Mouse (Mus musculus) limb, embryonic 12.5 days (tissue): ENCODE measurements around the gene 4931429L15Rik. TPM values are rescaled to one million over a fixed set of nuclear protein-coding genes. Genes with fewer than 3 reads are reported as not detected.

Experiments
- ATAC-seq: fragments of 200-750 bp; cut with Nextera tagmentation; 2 replicates; pipeline ENCODE4 v1.8.0; 2017; ENCODE audit warnings: low read depth, moderate TSS enrichment; ENCODE audit not compliant: insufficient number of reproducible peaks, insufficient read depth, low FRiP score, low TSS enrichment
- H3K27ac ChIP-seq: fragments of 300-500 bp; sonication (generic); 2 replicates; pipeline ENCODE4 v1.5.1; 2016; ENCODE audit warnings: mild to moderate bottlenecking, moderate library complexity
- H3K27me3 ChIP-seq: fragments of 300-500 bp; sonication (generic); 2 replicates; pipeline ENCODE4 v1.6.1; 2016; ENCODE audit warnings: mild to moderate bottlenecking, moderate library complexity
- H3K36me3 ChIP-seq: fragments of 300-500 bp; sonication (generic); 2 replicates; pipeline ENCODE4 v1.6.1; 2016; ENCODE audit warnings: mild to moderate bottlenecking, moderate library complexity
- H3K4me1 ChIP-seq: fragments of 300-500 bp; sonication (generic); replicated peaks from 2 replicates; pipeline ENCODE4 v1.6.1; 2016
- H3K4me2 ChIP-seq: fragments of 300-500 bp; sonication (generic); 2 replicates; pipeline ENCODE4 v1.6.1; 2016; ENCODE audit warnings: mild to moderate bottlenecking, moderate library complexity
- H3K4me3 ChIP-seq: fragments of 300-500 bp; sonication (generic); replicated peaks from 2 replicates; pipeline ENCODE4 v1.5.1; 2016; ENCODE audit warnings: mild to moderate bottlenecking
- H3K9ac ChIP-seq: fragments of 300-500 bp; sonication (generic); replicated peaks from 2 replicates; pipeline ENCODE4 v1.6.1; 2016; ENCODE audit warnings: mild to moderate bottlenecking, moderate library complexity
- H3K9me3 ChIP-seq: fragments of 300-500 bp; sonication (generic); 2 replicates; pipeline ENCODE4 v1.6.1; 2016; ENCODE audit warnings: mild to moderate bottlenecking, moderate library complexity
- WGBS: fragments of 180-500 bp; shearing (Covaris S2); methylation state at CpG from one replicate; pipeline ENCODE4 v1.1.7; 2016; 5-methylcytosine and 5-hydroxymethylcytosine counted together
- polyA plus RNA-seq: library from polyadenylated mRNA; unstranded; fragments of >200 nt; fragmentation: Nextera tagmentation; extraction: Ambion mirVana; gene quantifications from 2 replicates; pipeline ENCODE4 v1.2.1, GENCODE M21; 2016

The 4931429L15Rik gene
- polyA plus RNA-seq, 1 experiment from 2014 or later, result not detected

GRCm38 (mm10) chr9:46282631-46283436 is 37.0 kb downstream of the 4931429L15Rik start, which contains the start of gene Bud13:
Gene Bud13 (plus strand): TSS chr9:46283008.
- H3K9me3 ChIP-seq, result no peaks in the 10 kb centered on the region
- under 1% methylated on average over 55 of the region's 55 CpGs for WGBS
- peak within 1 kb of the TSS; percentile 93 for H3K9ac ChIP-seq
- H3K27me3 ChIP-seq, result no peaks in the 10 kb centered on the region
- peak within 1 kb of the TSS; percentile 91 for H3K27ac ChIP-seq
- H3K4me2 ChIP-seq, result peak within 1 kb of the TSS; percentile 69
- H3K4me1 ChIP-seq, result peaks cover 17% of the 10 kb centered on the region
- peak; percentile 92 for ATAC-seq
- peak within 1 kb of the TSS; percentile 87 for H3K4me3 ChIP-seq
- H3K36me3 ChIP-seq, result peaks cover 61% of the 10 kb centered on the region

GRCm38 (mm10) chr9:46274494-46274893 is 45.3 kb downstream of the 4931429L15Rik start:
- 89% methylated on average over 9 of the region's 9 CpGs for WGBS
- Histone ChIP-seq H3K4me1 (peaks cover 18% of the 10 kb centered on the region), H3K4me3 (0 out of 2 replicates have a peak overlapping the region, but pooled peaks have one; percentile 9), H3K9ac (no peak overlapping the region), H3K27ac (no peak overlapping the region), H3K9me3 (no peaks in the 10 kb centered on the region), H3K27me3 (peaks cover 21% of the 10 kb centered on the region), H3K36me3 (peaks cover 50% of the 10 kb centered on the region), H3K4me2 (no peak overlapping the region)
- ATAC-seq, result no peak

GRCm38 (mm10) chr9:46272677-46273454 is 46.9 kb downstream of the 4931429L15Rik start, which contains the start of gene Zpr1:
Gene Zpr1 (plus strand): TSS chr9:46273064.
- peak; percentile 92 for ATAC-seq
- H3K27ac ChIP-seq, result peak within 1 kb of the TSS; percentile 67
- no peaks in the 10 kb centered on the region for H3K9me3 ChIP-seq
- peak within 1 kb of the TSS; percentile 89 for H3K4me3 ChIP-seq
- peaks cover 32% of the 10 kb centered on the region for H3K27me3 ChIP-seq
- peak within 1 kb of the TSS; percentile 95 for H3K4me2 ChIP-seq
- 6% methylated on average over 45 of the region's 45 CpGs for WGBS
- peak within 1 kb of the TSS; percentile 76 for H3K9ac ChIP-seq
- peaks cover 18% of the 10 kb centered on the region for H3K4me1 ChIP-seq
- H3K36me3 ChIP-seq, result peaks cover 36% of the 10 kb centered on the region

GRCm38 (mm10) chr9:46272070-46272469 is 47.7 kb downstream of the 4931429L15Rik start:
- ATAC-seq, result no peak
- H3K4me1 ChIP-seq, result peaks cover 18% of the 10 kb centered on the region
- peaks cover 37% of the 10 kb centered on the region for H3K27me3 ChIP-seq
- peaks cover 29% of the 10 kb centered on the region for H3K36me3 ChIP-seq
- no peak overlapping the region for H3K9ac ChIP-seq
- peak overlapping the region; percentile 95; the same call in 1 of the 2 replicates for H3K4me2 ChIP-seq
- 88% methylated on average over 9 of the region's 9 CpGs for WGBS
- H3K4me3 ChIP-seq, result peak overlapping the region; percentile 89; the same call in 1 of the 2 replicates
- no peaks in the 10 kb centered on the region for H3K9me3 ChIP-seq
- H3K27ac ChIP-seq, result no peak overlapping the region

- Histone ChIP-seq H3K27me3 (peaks cover 37% of the 10 kb centered on the region), H3K9ac (no peak overlapping the region), H3K27ac (no peak overlapping the region), H3K4me2 (0 out of 2 replicates have a peak overlapping the region, but pooled peaks have one; percentile 48), H3K9me3 (no peaks in the 10 kb centered on the region), H3K4me1 (peaks cover 18% of the 10 kb centered on the region), H3K36me3 (peaks cover 16% of the 10 kb centered on the region), H3K4me3 (no peak overlapping the region)
- WGBS, result 93% methylated on average over 4 of the region's 4 CpGs
- ATAC-seq, result no peak
Observed at GRCm38 (mm10) chr9:46270782-46271181, 49.0 kb downstream of the 4931429L15Rik start.

- H3K9ac ChIP-seq, result no peak overlapping the region
- H3K4me3 ChIP-seq, result no peak overlapping the region
- H3K4me2 ChIP-seq, result no peak overlapping the region
- no peaks in the 10 kb centered on the region for H3K9me3 ChIP-seq
- 90% methylated on average over 5 of the region's 5 CpGs for WGBS
- H3K36me3 ChIP-seq, result no peaks in the 10 kb centered on the region
- ATAC-seq, result no peak
- H3K4me1 ChIP-seq, result peaks cover 15% of the 10 kb centered on the region
- H3K27me3 ChIP-seq, result peaks cover 37% of the 10 kb centered on the region
- no peak overlapping the region for H3K27ac ChIP-seq
Observed at GRCm38 (mm10) chr9:46269125-46269524, 50.7 kb downstream of the 4931429L15Rik start.

- no peak within 1 kb of the TSS for H3K9ac ChIP-seq
Observed at GRCm38 (mm10) chr9:46268343-46268873, 51.4 kb downstream of the 4931429L15Rik start, which contains the start of gene Apoa5. Gene Apoa5 (plus strand): TSS chr9:46268633.

GRCm38 (mm10) chr9:46261131-46261530 is 58.7 kb downstream of the 4931429L15Rik start:
- no peaks in the 10 kb centered on the region for H3K9me3 ChIP-seq
- ATAC-seq, result no peak

More at GRCm38 (mm10) chr9:46268343-46268873, 51.4 kb downstream of the 4931429L15Rik start, which contains the start of gene Apoa5:
- Histone ChIP-seq H3K27ac (no peak within 1 kb of the TSS), H3K27me3 (peaks cover 37% of the 10 kb centered on the region), H3K4me2 (no peak within 1 kb of the TSS), H3K9me3 (no peaks in the 10 kb centered on the region), H3K4me3 (no peak within 1 kb of the TSS), H3K4me1 (peaks cover 8% of the 10 kb centered on the region), H3K36me3 (no peaks in the 10 kb centered on the region)
- no peak for ATAC-seq
- WGBS, result 42% methylated on average over 7 of the region's 7 CpGs

GRCm38 (mm10) chr9:46259111-46259510 is 60.7 kb downstream of the 4931429L15Rik start:
- no peaks in the 10 kb centered on the region for H3K4me1 ChIP-seq
- H3K27me3 ChIP-seq, result peaks cover 2% of the 10 kb centered on the region; the same call in 1 of the 2 replicates
- H3K9me3 ChIP-seq, result no peaks in the 10 kb centered on the region
- no peak overlapping the region for H3K4me3 ChIP-seq
- H3K27ac ChIP-seq, result no peak overlapping the region
- no peak overlapping the region for H3K9ac ChIP-seq
- H3K4me2 ChIP-seq, result no peak overlapping the region
- no peak for ATAC-seq
- H3K36me3 ChIP-seq, result no peaks in the 10 kb centered on the region
- WGBS, result 84% methylated on average over 6 of the region's 6 CpGs

More at GRCm38 (mm10) chr9:46261131-46261530, 58.7 kb downstream of the 4931429L15Rik start:
- H3K9ac ChIP-seq, result no peak overlapping the region
- WGBS, result 89% methylated on average over 7 of the region's 7 CpGs
- peaks cover 2% of the 10 kb centered on the region; the same call in 1 of the 2 replicates for H3K27me3 ChIP-seq
- no peaks in the 10 kb centered on the region for H3K4me1 ChIP-seq
- no peaks in the 10 kb centered on the region for H3K36me3 ChIP-seq
- H3K4me3 ChIP-seq, result no peak overlapping the region
- no peak overlapping the region for H3K4me2 ChIP-seq
- H3K27ac ChIP-seq, result no peak overlapping the region

- H3K4me3 ChIP-seq, result no peak overlapping the region
- H3K27me3 ChIP-seq, result peaks cover 2% of the 10 kb centered on the region; the same call in 1 of the 2 replicates
- H3K27ac ChIP-seq, result no peak overlapping the region
- WGBS, result 84% methylated on average over 3 of the region's 3 CpGs
- no peaks in the 10 kb centered on the region for H3K36me3 ChIP-seq
- no peak for ATAC-seq
- no peak overlapping the region for H3K9ac ChIP-seq
- H3K4me2 ChIP-seq, result no peak overlapping the region
- no peaks in the 10 kb centered on the region for H3K9me3 ChIP-seq
- H3K4me1 ChIP-seq, result no peaks in the 10 kb centered on the region
Observed at GRCm38 (mm10) chr9:46257546-46257945, 62.2 kb downstream of the 4931429L15Rik start.
